Mouse (Mus musculus) E14TG2a.4 (cell line): Measurements from ENCODE around the gene Slc24a3.

Source experiments
- CTCF ChIP-seq: conservative IDR thresholded peaks from 2 replicates; pipeline ENCODE4 v1.5.1; 2014; ENCODE audit warnings: low read length
- NANOG ChIP-seq: IDR thresholded peaks from 2 replicates; pipeline ENCODE4 v1.6.1; 2014; ENCODE audit warnings: borderline replicate concordance, low read length, mixed read lengths

- TF ChIP-seq NANOG: no peak
- TF ChIP-seq CTCF: no peak
These were observed 355.8 kb downstream of the Slc24a3 start for GRCm38 (mm10) chr2:145523381-145523780.
